Mouse (Mus musculus) spleen, adult 10 weeks (tissue): ENCODE data around the gene Fam162a. TPM values are rescaled to one million over a fixed set of nuclear protein-coding genes. Genes with fewer than 3 reads are reported as not detected.

Experiments
- polyA plus RNA-seq: library from polyadenylated mRNA; stranded (reverse); fragments of 350-450 nt; fragmentation: Illumina TruSeq; extraction: RNeasy Lipid Tissue Mini Kit (QIAGEN cat#74804); gene quantifications from one replicate; pipeline ENCODE4 v1.2.3, GENCODE M21; 2015; ENCODE audit warnings: low replicate concordance; ENCODE audit not compliant: insufficient read depth

Gene Fam162a
- polyA plus RNA-seq = 80.0 TPM

GRCm38 (mm10) chr16:36071450-36072379 lies at the start of gene Fam162a, which contains the start of gene Ccdc58:
Fam162a (minus strand) TSS chr16:36071594.
Ccdc58 (plus strand) TSS chr16:36071685.

GRCm38 (mm10) chr16:36040640-36041624 lies 30.5 kb downstream of the Fam162a start, which contains the start of gene Wdr5b:
Wdr5b (plus strand) TSS chr16:36041190.

Other genes with a start within 250 kb of the Fam162a start
- gene Parp14, start 200.1 kb downstream of the Fam162a start, polyA plus RNA-seq = 79.7 TPM
- gene Parp9, start 133.1 kb downstream of the Fam162a start, polyA plus RNA-seq = 77.4 TPM
- 53.0 TPM for gene Dtx3l, start 132.4 kb downstream of the Fam162a start, polyA plus RNA-seq
- 58.3 TPM for gene Kpna1, start 92.8 kb downstream of the Fam162a start, polyA plus RNA-seq
- 21.8 TPM for gene Wdr5b, start 30.4 kb downstream of the Fam162a start, polyA plus RNA-seq
- 51.2 TPM for gene Ccdc58, start 91 bp upstream of the Fam162a start, polyA plus RNA-seq
- not detected for gene Csta1, start 59.6 kb upstream of the Fam162a start, polyA plus RNA-seq
- 12.8 TPM for gene Stfa2l1, start 85.2 kb upstream of the Fam162a start, polyA plus RNA-seq
- 4.9 TPM for gene Gm5483, start 112.6 kb upstream of the Fam162a start, polyA plus RNA-seq
- gene Gm5416, start 138.8 kb upstream of the Fam162a start, polyA plus RNA-seq = not detected
- gene 2010005H15Rik, start 149.9 kb upstream of the Fam162a start, polyA plus RNA-seq = not detected
- 0.48 TPM for gene Stfa1, start 205.4 kb upstream of the Fam162a start, polyA plus RNA-seq